Mouse (Mus musculus) T-cell, adult 2 months (primary cell): ENCODE results near the gene Fubp1.

Source experiments
- DNase-seq: peaks from one replicate; pipeline ENCODE4 v3.0.0; 2022; ENCODE audit warnings: low spot score

The Fubp1 gene

GRCm38 (mm10) chr3:152235805-152236204 is 25.6 kb downstream of the Fubp1 start:
- DNase-seq: no peak

GRCm38 (mm10) chr3:152238836-152239235 is 28.6 kb downstream of the Fubp1 start:
- peak; percentile 4 for DNase-seq

GRCm38 (mm10) chr3:152239592-152239991 is 29.4 kb downstream of the Fubp1 start:
- no peak for DNase-seq

- no peak for DNase-seq
Observed at GRCm38 (mm10) chr3:152241098-152241497, 30.9 kb downstream of the Fubp1 start.

- DNase-seq: no peak
Observed at GRCm38 (mm10) chr3:152243304-152243703, 33.1 kb downstream of the Fubp1 start.

- DNase-seq: no peak
Observed at GRCm38 (mm10) chr3:152245273-152245910, 35.2 kb downstream of the Fubp1 start.

GRCm38 (mm10) chr3:152247708-152248107 is 37.5 kb downstream of the Fubp1 start:
- DNase-seq: no peak

GRCm38 (mm10) chr3:152250487-152250886 is 40.3 kb downstream of the Fubp1 start:
- DNase-seq: no peak

- DNase-seq: no peak
Observed at GRCm38 (mm10) chr3:152257528-152257927, 47.3 kb downstream of the Fubp1 start.

GRCm38 (mm10) chr3:152259409-152259808 is 49.2 kb downstream of the Fubp1 start:
- DNase-seq: peak; percentile 48

- no peak for DNase-seq
Observed at GRCm38 (mm10) chr3:152260362-152260761, 50.1 kb downstream of the Fubp1 start.

GRCm38 (mm10) chr3:152261436-152261835 is 51.2 kb downstream of the Fubp1 start:
- no peak for DNase-seq

- DNase-seq: no peak
Observed at GRCm38 (mm10) chr3:152261948-152262347, 51.7 kb downstream of the Fubp1 start.

GRCm38 (mm10) chr3:152264374-152264773 is 54.2 kb downstream of the Fubp1 start:
- DNase-seq: no peak

- no peak for DNase-seq
Observed at GRCm38 (mm10) chr3:152264830-152265229, 54.6 kb downstream of the Fubp1 start.

- no peak for DNase-seq
Observed at GRCm38 (mm10) chr3:152265351-152266035, 55.3 kb downstream of the Fubp1 start.

GRCm38 (mm10) chr3:152266036-152266421 is 55.8 kb downstream of the Fubp1 start, which contains the start of gene Nexn:
Gene Nexn, minus strand, starts transcription at chr3:152266350.
- DNase-seq: no peak

GRCm38 (mm10) chr3:152268099-152268498 is 57.9 kb downstream of the Fubp1 start:
- no peak for DNase-seq

- DNase-seq: no peak
Observed at GRCm38 (mm10) chr3:152271071-152271710, 61.0 kb downstream of the Fubp1 start.

- DNase-seq: no peak
Observed at GRCm38 (mm10) chr3:152271876-152272275, 61.7 kb downstream of the Fubp1 start.

- DNase-seq: no peak
Observed at GRCm38 (mm10) chr3:152272974-152273685, 62.9 kb downstream of the Fubp1 start.

GRCm38 (mm10) chr3:152275008-152275407 is 64.8 kb downstream of the Fubp1 start:
- DNase-seq: no peak

- no peak for DNase-seq
Observed at GRCm38 (mm10) chr3:152276935-152277334, 66.7 kb downstream of the Fubp1 start.
